Mouse (Mus musculus) stomach, postnatal 0 days (tissue): Measurements from ENCODE around the gene Immp2l. TPM values are rescaled to one million over a fixed set of nuclear protein-coding genes. Genes with fewer than 3 reads are reported as not detected.

Source experiments
- ATAC-seq: fragments of 200-750 bp; cut with Nextera tagmentation; 2 replicates; pipeline ENCODE4 v1.8.0; 2017; ENCODE audit not compliant: low FRiP score, low TSS enrichment
- DNase-seq: peaks from one replicate; pipeline ENCODE4 v3.0.0-alpha.2; 2016; ENCODE audit warnings: low spot score
- H3K27ac ChIP-seq: fragments of 300-500 bp; sonication (generic); replicated peaks from 2 replicates; pipeline ENCODE4 v1.5.1; 2014; ENCODE audit warnings: mild to moderate bottlenecking, control low read depth
- H3K27me3 ChIP-seq: fragments of 300-500 bp; sonication (generic); 2 replicates; pipeline ENCODE4 v1.6.1; 2014; ENCODE audit warnings: low read length; ENCODE audit not compliant: control insufficient read depth, insufficient read depth
- H3K36me3 ChIP-seq: fragments of 300-500 bp; sonication (generic); 2 replicates; pipeline ENCODE4 v1.6.1; 2014; ENCODE audit warnings: low read length, mixed read lengths; ENCODE audit not compliant: control insufficient read depth, insufficient read depth
- H3K4me1 ChIP-seq: fragments of 300-500 bp; sonication (generic); replicated peaks from 2 replicates; pipeline ENCODE4 v1.6.1; 2014; ENCODE audit warnings: antibody characterized with exemption; ENCODE audit not compliant: control insufficient read depth, insufficient read depth
- H3K4me2 ChIP-seq: fragments of 300-500 bp; sonication (generic); replicated peaks from 2 replicates; pipeline ENCODE4 v1.6.1; 2014; ENCODE audit warnings: low read depth, mild to moderate bottlenecking, control low read depth, moderate library complexity
- H3K4me3 ChIP-seq: fragments of 300-500 bp; sonication (generic); 2 replicates; pipeline ENCODE4 v1.5.1; 2014; ENCODE audit warnings: low read depth, low read length, control low read depth
- H3K9ac ChIP-seq: fragments of 300-500 bp; sonication (generic); 2 replicates; pipeline ENCODE4 v1.6.1; 2014; ENCODE audit warnings: mild to moderate bottlenecking, low read length, control low read depth, mixed read lengths
- H3K9me3 ChIP-seq: fragments of 300-500 bp; sonication (generic); 2 replicates; pipeline ENCODE4 v1.6.1; 2016; ENCODE audit warnings: low read length; ENCODE audit not compliant: control insufficient read depth
- CTCF ChIP-seq: IDR thresholded peaks from 2 replicates; pipeline ENCODE4 v1.5.1; 2016; ENCODE audit warnings: antibody characterized with exemption, low read depth, mild to moderate bottlenecking, moderate library complexity
- EP300 ChIP-seq: optimal IDR thresholded peaks from 2 replicates; pipeline ENCODE3; 2016; ENCODE audit warnings: antibody characterized with exemption
- WGBS: fragments of 180-500 bp; shearing (Covaris S2); extraction: QIAGEN DNeasy Blood & Tissue Kit; methylation state at CpG from one replicate; pipeline ENCODE4 v1.1.7; 2014; 5-methylcytosine and 5-hydroxymethylcytosine counted together
- polyA plus RNA-seq: library from polyadenylated mRNA; unstranded; fragments of >200 nt; fragmentation: Nextera tagmentation; extraction: Ambion mirVana; gene quantifications from 2 replicates; pipeline ENCODE4 v1.2.1, GENCODE M21; 2015

Gene Immp2l
- polyA plus RNA-seq, 1 experiment from 2014 or later = 15.0 TPM

GRCm38 (mm10) chr12:41469096-41469801 lies 445.4 kb downstream of the Immp2l start:
- Histone ChIP-seq H3K9me3 (no peaks in the 10 kb centered on the region), H3K36me3 (no peaks in the 10 kb centered on the region), H3K27me3 (no peaks in the 10 kb centered on the region), H3K27ac (no peak overlapping the region), H3K4me1 (no peaks in the 10 kb centered on the region), H3K4me3 (no peak overlapping the region), H3K9ac (no peak overlapping the region), H3K4me2 (no peak overlapping the region)
- no peak for TF ChIP-seq EP300
- TF ChIP-seq CTCF = no peak
- 65% methylated on average over 6 of the region's 6 CpGs for WGBS
- DNase-seq (no peak), ATAC-seq (no peak)

DNA sequence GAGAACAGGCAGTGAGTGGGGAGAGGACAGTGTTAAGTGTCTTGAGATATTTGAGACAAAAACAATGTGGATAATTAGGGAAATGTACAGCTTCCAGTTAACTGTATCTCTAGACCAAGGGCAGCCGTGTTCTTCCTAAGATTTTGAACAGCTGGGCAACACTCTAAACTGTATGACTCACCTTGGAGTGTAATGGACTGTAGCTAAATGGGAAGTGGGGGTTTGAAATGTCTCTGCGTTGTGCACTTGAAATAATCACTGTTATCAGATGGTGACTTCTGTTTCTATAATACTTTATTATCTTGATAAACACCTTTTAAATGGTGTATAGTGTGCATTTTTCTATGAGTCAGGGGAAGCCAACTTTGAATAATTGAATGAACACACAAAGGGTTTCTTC lies 457.6 kb downstream of the Immp2l start:
- Histone ChIP-seq H3K27ac (no peak overlapping the region), H3K36me3 (no peaks in the 10 kb centered on the region), H3K4me3 (no peak overlapping the region), H3K4me1 (no peaks in the 10 kb centered on the region), H3K4me2 (no peak overlapping the region), H3K9ac (no peak overlapping the region), H3K9me3 (no peaks in the 10 kb centered on the region), H3K27me3 (no peaks in the 10 kb centered on the region)
- DNase-seq = no peak
- ATAC-seq = no peak
- TF ChIP-seq CTCF = no peak
- TF ChIP-seq EP300 = no peak
- 38% methylated on average over 2 of the region's 2 CpGs for WGBS

GRCm38 (mm10) chr12:41483091-41483592 lies 459.3 kb downstream of the Immp2l start:
- WGBS = 83% methylated on average over 5 of the region's 5 CpGs
- H3K4me1 ChIP-seq = no peaks in the 10 kb centered on the region

GRCm38 (mm10) chr12:41483593-41484451 lies 459.9 kb downstream of the Immp2l start:
- DNase-seq (no peak), ATAC-seq (no peak)
- no peaks in the 10 kb centered on the region for H3K36me3 ChIP-seq
- H3K9ac ChIP-seq = no peak overlapping the region
- TF ChIP-seq EP300 (no peak), CTCF (no peak)
- H3K4me1 ChIP-seq = no peaks in the 10 kb centered on the region
- H3K27me3 ChIP-seq = no peaks in the 10 kb centered on the region
- WGBS = 32% methylated on average over 23 of the region's 23 CpGs
- H3K9me3 ChIP-seq = no peaks in the 10 kb centered on the region
- peak overlapping the region; percentile 36 for H3K4me3 ChIP-seq
- H3K27ac ChIP-seq = no peak overlapping the region
- peak overlapping the region; percentile 53 for H3K4me2 ChIP-seq

More at GRCm38 (mm10) chr12:41483091-41483592, 459.3 kb downstream of the Immp2l start:
- TF ChIP-seq EP300 (no peak), CTCF (no peak)
- Histone ChIP-seq H3K27me3 (no peaks in the 10 kb centered on the region), H3K4me3 (peak overlapping the region; percentile 36), H3K4me2 (peak overlapping the region; percentile 53), H3K27ac (no peak overlapping the region), H3K9ac (no peak overlapping the region), H3K9me3 (no peaks in the 10 kb centered on the region), H3K36me3 (no peaks in the 10 kb centered on the region)
- DNase-seq (no peak), ATAC-seq (no peak)

DNA sequence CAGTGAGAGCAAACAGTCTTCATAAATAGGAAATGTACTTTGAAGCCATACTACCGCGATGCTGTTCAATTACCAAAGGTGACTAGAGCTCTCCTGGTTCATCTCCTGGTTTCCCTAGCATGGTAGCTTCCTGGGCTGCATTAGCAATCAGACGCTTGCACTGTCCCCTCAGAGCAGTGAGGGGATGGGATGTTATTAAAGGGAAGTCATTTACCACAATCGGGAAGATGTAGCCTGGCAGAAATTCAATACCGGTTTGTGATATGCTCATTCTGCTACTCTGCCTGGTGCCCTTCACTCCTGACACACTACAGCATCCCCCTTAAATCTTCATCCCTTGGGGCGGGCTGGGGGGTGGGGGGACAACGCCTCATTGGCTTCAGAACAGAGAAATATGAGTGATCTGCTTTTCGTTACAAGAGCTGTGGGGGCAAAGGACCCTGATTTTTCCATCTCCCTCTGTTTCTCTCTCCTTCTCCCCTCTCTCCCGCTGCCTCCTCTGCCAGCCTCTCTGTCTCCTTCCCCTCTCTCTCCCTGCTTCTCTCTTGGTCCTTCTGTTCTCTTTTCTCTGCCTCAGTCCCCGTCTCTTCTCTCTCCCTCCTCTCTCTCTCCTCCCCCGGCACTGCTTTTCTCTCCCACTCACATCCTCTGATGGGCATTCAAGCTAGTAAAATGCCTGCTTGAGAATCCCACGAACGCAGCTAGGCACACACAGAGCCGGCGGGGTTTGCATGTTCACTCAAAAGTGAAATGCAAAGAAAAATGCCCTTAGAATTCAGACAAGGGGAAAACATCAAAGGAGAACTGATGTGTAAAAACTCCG lies 461.0 kb downstream of the Immp2l start:
- H3K4me2 ChIP-seq = peak overlapping the region; percentile 53
- no peaks in the 10 kb centered on the region for H3K9me3 ChIP-seq
- H3K4me1 ChIP-seq = no peaks in the 10 kb centered on the region
- DNase-seq (no peak), ATAC-seq (no peak)
- H3K27me3 ChIP-seq = no peaks in the 10 kb centered on the region
- H3K4me3 ChIP-seq = peak overlapping the region; percentile 36
- H3K27ac ChIP-seq = no peak overlapping the region
- TF ChIP-seq CTCF (no peak), EP300 (no peak)
- H3K9ac ChIP-seq = 0 out of 2 replicates have a peak overlapping the region, but pooled peaks have one; percentile 9
- 26% methylated on average over 16 of the region's 16 CpGs for WGBS
- no peaks in the 10 kb centered on the region for H3K36me3 ChIP-seq
